Mouse (Mus musculus) thymus, adult 2 months (tissue): ENCODE results near the gene Phf11c.

Source experiments
- CTCF ChIP-seq: fragments of 200-500 bp; IDR thresholded peaks from 2 replicates; pipeline ENCODE4 v1.5.1; 2012; ENCODE audit warnings: mild to moderate bottlenecking, control low read depth, low read length, moderate library complexity, borderline replicate concordance; ENCODE audit not compliant: control insufficient read depth, poor library complexity, insufficient read depth; ENCODE audit errors: extremely low read depth
- POLR2A ChIP-seq: fragments of 200-500 bp; IDR thresholded peaks from 2 replicates; pipeline ENCODE4 v1.6.1; 2012; ENCODE audit warnings: mild to moderate bottlenecking, low read length, control low read depth, moderate library complexity; ENCODE audit not compliant: control insufficient read depth, poor library complexity, insufficient read depth; ENCODE audit errors: extremely low read depth

GRCm38 (mm10) chr14:59440558-59441471, 45.6 kb upstream of the Phf11c start, which contains the start of the genes Setdb2 and Cab39l:
- TF ChIP-seq POLR2A = peak; percentile 98
- TF ChIP-seq CTCF = peak; percentile 63; the same call in 1 of the 2 replicates
